Mouse (Mus musculus) cerebral cortex, adult 2 months (tissue): ENCODE results near the gene Olfr1106.

Experiments used
- WGBS: fragments of 180-500 bp; shearing (Covaris S2); methylation state at CpG from one replicate; pipeline ENCODE4 v1.1.7; 2018; 5-methylcytosine and 5-hydroxymethylcytosine counted together

Gene Olfr1106

DNA sequence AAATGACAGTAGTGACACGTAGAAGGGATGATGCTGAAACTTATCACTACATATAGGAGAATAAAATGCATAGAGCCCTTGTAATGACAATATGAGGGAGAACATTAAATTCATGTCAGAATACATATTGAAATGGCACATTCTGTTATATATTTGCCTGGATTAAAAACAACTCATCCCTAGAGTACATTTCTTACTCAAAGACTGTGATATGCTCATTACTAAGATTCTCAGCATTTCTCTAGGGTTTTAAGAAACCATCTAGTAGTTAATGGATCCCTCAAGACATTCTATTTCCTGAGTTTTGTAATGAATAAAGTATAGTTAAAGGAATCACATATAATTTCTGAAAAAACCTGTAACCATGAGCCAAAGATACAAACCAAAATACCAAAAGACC, at the start of gene Olfr1106:
TSS of gene Olfr1106 (minus strand) at position 101 of the 400 bp plus-strand sequence.
- WGBS: 62% methylated on average over 1 of the region's 1 CpGs

DNA sequence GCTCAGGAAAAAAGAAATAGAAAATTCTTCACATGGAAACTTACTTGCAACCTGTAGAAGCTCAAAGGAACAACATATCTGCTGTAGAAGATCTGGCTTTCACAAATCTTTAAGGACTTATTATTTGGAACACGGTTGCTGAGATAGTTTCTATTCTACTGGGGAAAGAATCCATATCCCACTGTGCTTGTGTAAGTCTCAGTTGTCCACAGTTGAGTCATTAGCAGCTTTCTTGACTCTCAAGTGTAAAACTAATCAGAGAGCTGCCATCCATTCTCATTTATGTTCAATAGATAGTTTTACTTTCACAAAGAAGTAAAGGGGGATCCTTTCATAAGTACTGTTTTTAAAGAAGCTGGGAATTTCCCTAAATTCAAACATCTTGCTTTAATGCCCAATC, 43.8 kb upstream of the Olfr1106 start, which contains the start of gene Olfr1109:
TSS of gene Olfr1109 (minus strand) at position 101 of the 400 bp plus-strand sequence.
- WGBS: 60% methylated on average over 1 of the region's 1 CpGs

DNA sequence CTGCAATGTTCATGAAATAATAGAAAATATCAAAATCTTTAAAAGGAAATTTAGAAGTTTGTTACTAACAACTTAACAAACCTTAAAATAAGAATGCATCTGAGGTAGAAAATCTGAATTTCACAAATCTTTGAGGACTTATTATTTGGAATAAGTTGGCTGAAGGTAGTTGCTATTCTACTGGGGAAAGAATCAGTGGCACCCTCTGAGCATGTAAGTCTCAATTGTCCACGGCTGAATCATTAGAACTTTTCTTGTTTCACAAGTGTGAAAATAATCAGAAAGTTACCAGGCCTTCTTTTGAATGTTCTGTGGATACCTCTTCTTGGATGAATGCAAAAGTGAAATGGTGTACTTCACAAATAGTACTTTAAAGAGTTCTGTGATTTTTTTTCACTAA, 23.6 kb upstream of the Olfr1106 start, which contains the start of gene Olfr1107:
TSS of gene Olfr1107 (minus strand) at position 101 of the 400 bp plus-strand sequence.
- WGBS: 77% methylated on average over 1 of the region's 1 CpGs

DNA sequence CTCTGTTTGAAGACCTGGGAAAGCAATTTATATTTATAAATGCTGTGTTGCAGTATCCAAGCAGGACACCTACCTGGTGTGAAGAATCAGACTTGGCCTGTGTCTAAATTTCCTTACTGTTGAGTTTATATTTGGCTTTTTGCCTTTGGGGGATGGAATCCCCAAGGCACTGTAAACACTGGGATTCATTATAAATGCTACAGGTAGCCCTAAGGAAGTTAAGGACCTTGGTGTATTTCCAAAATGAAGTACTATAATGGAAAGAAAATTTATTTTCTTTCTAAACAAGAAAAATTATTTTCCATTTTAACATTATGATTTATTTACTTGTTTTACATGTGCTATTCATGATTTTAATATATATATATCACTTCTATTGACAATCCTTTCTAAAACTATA, 15.6 kb downstream of the Olfr1106 start, which contains the start of gene Olfr1105:
TSS of gene Olfr1105 (minus strand) at position 101 of the 400 bp plus-strand sequence.

DNA sequence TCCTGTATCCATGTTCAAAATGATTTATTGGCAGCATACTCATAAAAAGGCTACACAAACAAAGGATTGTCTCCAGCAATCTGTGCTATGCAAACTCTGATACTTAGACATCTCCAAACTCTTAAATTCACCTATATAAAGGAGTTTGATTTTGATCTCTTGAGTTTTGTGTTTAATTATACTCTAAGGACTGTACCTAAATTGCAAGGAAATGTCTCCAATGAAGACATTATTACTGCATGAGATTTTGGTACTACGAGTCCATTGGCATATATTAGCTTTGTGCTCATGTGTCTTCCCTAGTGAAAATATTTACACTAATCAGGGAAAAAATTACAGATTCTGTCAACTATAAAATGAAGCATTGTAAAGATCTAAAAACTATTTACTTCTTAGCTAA, 25.1 kb downstream of the Olfr1106 start, which contains the start of gene Olfr1104:
TSS of gene Olfr1104 (minus strand) at position 101 of the 400 bp plus-strand sequence.
- 82% methylated on average over 1 of the region's 1 CpGs for WGBS

DNA sequence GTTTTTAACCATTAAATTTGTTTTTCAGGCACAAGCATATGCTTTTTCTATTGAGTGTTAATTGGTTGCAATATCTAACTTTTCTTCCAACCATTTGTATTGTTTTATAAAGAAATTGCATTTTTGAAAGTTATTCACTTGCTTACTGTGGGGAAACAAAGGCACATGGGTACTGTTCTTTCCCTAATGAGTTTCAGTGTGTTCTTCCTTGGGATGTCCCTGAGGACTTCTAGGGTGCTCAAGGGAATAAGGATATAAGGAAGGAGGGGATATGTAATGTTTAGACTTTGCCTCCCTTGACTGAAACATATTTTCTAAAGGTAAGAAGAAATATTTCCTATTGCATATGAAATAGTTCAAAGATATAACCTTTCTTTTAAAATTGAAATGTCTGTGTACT, 54.0 kb downstream of the Olfr1106 start, which contains the start of gene Olfr1102:
TSS of gene Olfr1102 (plus strand) at position 301 of the 400 bp plus-strand sequence.

